Mouse (Mus musculus) kidney, adult 9 months (tissue): ENCODE measurements around the gene Plekho2.

Experiments
- DNase-seq: peaks from one replicate; pipeline ENCODE4 v3.0.0; 2022

Gene Plekho2

GRCm38 (mm10) chr9:65528417-65529038 lies 51.3 kb downstream of the Plekho2 start:
- no peak for DNase-seq

GRCm38 (mm10) chr9:65525445-65526195 lies 54.2 kb downstream of the Plekho2 start:
- no peak for DNase-seq

- peak; percentile 89 for DNase-seq
Observed at GRCm38 (mm10) chr9:65523611-65524364, 56.1 kb downstream of the Plekho2 start.

- DNase-seq: no peak
Observed at GRCm38 (mm10) chr9:65520505-65520876, 59.3 kb downstream of the Plekho2 start.

GRCm38 (mm10) chr9:65519807-65520504 lies 59.9 kb downstream of the Plekho2 start, which contains the start of gene Ankdd1a:
TSS of gene Ankdd1a (minus strand) at chr9:65520193.
- DNase-seq: no peak

- no peak for DNase-seq
Observed at GRCm38 (mm10) chr9:65514851-65515261, 65.0 kb downstream of the Plekho2 start.

- no peak for DNase-seq
Observed at GRCm38 (mm10) chr9:65514431-65514830, 65.4 kb downstream of the Plekho2 start.

- no peak for DNase-seq
Observed at GRCm38 (mm10) chr9:65512520-65512919, 67.3 kb downstream of the Plekho2 start.

- no peak for DNase-seq
Observed at GRCm38 (mm10) chr9:65508449-65508848, 71.4 kb downstream of the Plekho2 start.

- DNase-seq: no peak
Observed at GRCm38 (mm10) chr9:65502721-65503505, 76.9 kb downstream of the Plekho2 start.
